Mouse (Mus musculus): ENCODE results near the gene Pdlim5. TPM values are rescaled to one million over a fixed set of nuclear protein-coding genes. Genes with fewer than 3 reads are reported as not detected.
A peak's percentile ranks its signal among the peaks of the same experiment; 100 is the strongest.
"Not testable (repeated sequence)": the region's sequence is repeated elsewhere in the genome, so short reads cannot be mapped to it uniquely, and the experiment has no call there.

Gene Pdlim5
- polyA plus RNA-seq (2015; fragmentation: Nextera tagmentation; extraction: Ambion mirVana): 235 and 246 TPM in 2 replicates

GRCm38 (mm10) chr3:142395520-142396193 lies at the start of gene Pdlim5:
Pdlim5 (minus strand) TSS chr3:142395696.
- under 1% methylated on average over 44 of the region's 46 CpGs for WGBS
- peaks cover 3% of the 10 kb centered on the region; the same call in 1 of the 2 replicates for H3K4me1 ChIP-seq (ENCODE audit: control insufficient read depth, insufficient read depth, low read length)
- peak within 1 kb of the TSS; percentile 74 for H3K4me2 ChIP-seq (ENCODE audit: low read depth, low read length)
- H3K4me3 ChIP-seq (ENCODE audit: low read length): peak within 1 kb of the TSS; percentile 70
- no peaks in the 10 kb centered on the region for H3K27me3 ChIP-seq (ENCODE audit: control insufficient read depth, insufficient read depth, low read length)
- H3K27ac ChIP-seq (ENCODE audit: low read length): peak within 1 kb of the TSS; percentile 97
- H3K36me3 ChIP-seq (ENCODE audit: control insufficient read depth, insufficient read depth): no peaks in the 10 kb centered on the region
- no peaks in the 10 kb centered on the region for H3K9me3 ChIP-seq (replicated peaks; ENCODE audit: control insufficient read depth, low read length)
- peak within 1 kb of the TSS; percentile 96 for H3K9ac ChIP-seq (ENCODE audit: low read length)
- ATAC-seq (replicated peaks; ENCODE audit: extremely low read depth, insufficient read depth, low FRiP score): peak; percentile 96

GRCm38 (mm10) chr3:142443710-142444043 lies 48.2 kb upstream of the Pdlim5 start:
- H3K9ac ChIP-seq (ENCODE audit: low read length): no peak overlapping the region
- H3K27me3 ChIP-seq (ENCODE audit: control insufficient read depth, insufficient read depth, low read length): no peaks in the 10 kb centered on the region
- ATAC-seq (replicated peaks; ENCODE audit: extremely low read depth, insufficient read depth, low FRiP score): no peak
- H3K36me3 ChIP-seq (ENCODE audit: control insufficient read depth, insufficient read depth): no peaks in the 10 kb centered on the region
- no peak overlapping the region for H3K27ac ChIP-seq (ENCODE audit: low read length)
- peak overlapping the region; percentile 59 for H3K4me2 ChIP-seq (ENCODE audit: low read depth, low read length)
- H3K4me1 ChIP-seq (ENCODE audit: control insufficient read depth, insufficient read depth, low read length): peaks cover 38% of the 10 kb centered on the region
- WGBS: 20% methylated on average over 4 of the region's 4 CpGs
- H3K9me3 ChIP-seq (replicated peaks; ENCODE audit: control insufficient read depth, low read length): no peaks in the 10 kb centered on the region
- H3K4me3 ChIP-seq (ENCODE audit: low read length): no peak overlapping the region

- Histone ChIP-seq H3K27me3 (ENCODE audit: control insufficient read depth, insufficient read depth, low read length) (no peaks in the 10 kb centered on the region), H3K27ac (ENCODE audit: low read length) (peak overlapping the region; percentile 98), H3K4me1 (ENCODE audit: control insufficient read depth, insufficient read depth, low read length) (peaks cover 39% of the 10 kb centered on the region), H3K4me2 (ENCODE audit: low read depth, low read length) (peak overlapping the region; percentile 59), H3K9ac (ENCODE audit: low read length) (peak overlapping the region; percentile 49), H3K9me3 (replicated peaks; ENCODE audit: control insufficient read depth, low read length) (no peaks in the 10 kb centered on the region), H3K4me3 (ENCODE audit: low read length) (peak overlapping the region; percentile 31), H3K36me3 (ENCODE audit: control insufficient read depth, insufficient read depth) (no peaks in the 10 kb centered on the region)
- peak; percentile 25 for ATAC-seq (replicated peaks; ENCODE audit: extremely low read depth, insufficient read depth, low FRiP score)
- WGBS: 4% methylated on average over 12 of the region's 12 CpGs
These were observed 47.7 kb upstream of the Pdlim5 start for GRCm38 (mm10) chr3:142443006-142443709.

GRCm38 (mm10) chr3:142442161-142442560 lies 46.7 kb upstream of the Pdlim5 start:
- Histone ChIP-seq H3K27ac (ENCODE audit: low read length) (peak overlapping the region; percentile 98), H3K4me3 (ENCODE audit: low read length) (no peak overlapping the region), H3K4me2 (ENCODE audit: low read depth, low read length) (no peak overlapping the region), H3K36me3 (ENCODE audit: control insufficient read depth, insufficient read depth) (no peaks in the 10 kb centered on the region), H3K9me3 (replicated peaks; ENCODE audit: control insufficient read depth, low read length) (no peaks in the 10 kb centered on the region), H3K4me1 (ENCODE audit: control insufficient read depth, insufficient read depth, low read length) (peaks cover 38% of the 10 kb centered on the region), H3K9ac (ENCODE audit: low read length) (no peak overlapping the region), H3K27me3 (ENCODE audit: control insufficient read depth, insufficient read depth, low read length) (no peaks in the 10 kb centered on the region)
- no peak for ATAC-seq (replicated peaks; ENCODE audit: extremely low read depth, insufficient read depth, low FRiP score)
- 34% methylated on average over 7 of the region's 7 CpGs for WGBS

GRCm38 (mm10) chr3:142441142-142441541 lies 45.6 kb upstream of the Pdlim5 start:
- ATAC-seq (replicated peaks; ENCODE audit: extremely low read depth, insufficient read depth, low FRiP score): no peak
- no peaks in the 10 kb centered on the region for H3K36me3 ChIP-seq (ENCODE audit: control insufficient read depth, insufficient read depth)
- H3K27ac ChIP-seq (ENCODE audit: low read length): peak overlapping the region; percentile 98
- peaks cover 40% of the 10 kb centered on the region for H3K4me1 ChIP-seq (ENCODE audit: control insufficient read depth, insufficient read depth, low read length)
- WGBS: 18% methylated on average over 5 of the region's 5 CpGs
- peak overlapping the region; percentile 8 for H3K4me2 ChIP-seq (ENCODE audit: low read depth, low read length)
- H3K27me3 ChIP-seq (ENCODE audit: control insufficient read depth, insufficient read depth, low read length): no peaks in the 10 kb centered on the region
- no peak overlapping the region; the same call in 1 of the 2 replicates for H3K9ac ChIP-seq (ENCODE audit: low read length)
- H3K4me3 ChIP-seq (ENCODE audit: low read length): no peak overlapping the region
- no peaks in the 10 kb centered on the region for H3K9me3 ChIP-seq (replicated peaks; ENCODE audit: control insufficient read depth, low read length)

GRCm38 (mm10) chr3:142440191-142440590 lies 44.7 kb upstream of the Pdlim5 start:
- peak overlapping the region; percentile 57 for H3K9ac ChIP-seq (ENCODE audit: low read length)
- H3K27ac ChIP-seq (ENCODE audit: low read length): peak overlapping the region; percentile 98
- H3K36me3 ChIP-seq (ENCODE audit: control insufficient read depth, insufficient read depth): no peaks in the 10 kb centered on the region
- peaks cover 41% of the 10 kb centered on the region for H3K4me1 ChIP-seq (ENCODE audit: control insufficient read depth, insufficient read depth, low read length)
- ATAC-seq (replicated peaks; ENCODE audit: extremely low read depth, insufficient read depth, low FRiP score): 0 out of 2 replicates have a peak, but pooled peaks have one; percentile 41
- H3K9me3 ChIP-seq (replicated peaks; ENCODE audit: control insufficient read depth, low read length): no peaks in the 10 kb centered on the region
- H3K4me2 ChIP-seq (ENCODE audit: low read depth, low read length): peak overlapping the region; percentile 56
- WGBS: 9% methylated on average over 4 of the region's 4 CpGs
- peak overlapping the region; percentile 21; the same call in 1 of the 2 replicates for H3K4me3 ChIP-seq (ENCODE audit: low read length)
- no peaks in the 10 kb centered on the region for H3K27me3 ChIP-seq (ENCODE audit: control insufficient read depth, insufficient read depth, low read length)

GRCm38 (mm10) chr3:142439591-142440093 lies 44.1 kb upstream of the Pdlim5 start:
- ATAC-seq (replicated peaks; ENCODE audit: extremely low read depth, insufficient read depth, low FRiP score): peak; percentile 83
- WGBS: 5% methylated on average over 7 of the region's 7 CpGs
- Histone ChIP-seq H3K4me3 (ENCODE audit: low read length) (peak overlapping the region; percentile 21; the same call in 1 of the 2 replicates), H3K9ac (ENCODE audit: low read length) (no peak overlapping the region; the same call in 1 of the 2 replicates), H3K36me3 (ENCODE audit: control insufficient read depth, insufficient read depth) (no peaks in the 10 kb centered on the region), H3K4me2 (ENCODE audit: low read depth, low read length) (peak overlapping the region; percentile 56), H3K27me3 (ENCODE audit: control insufficient read depth, insufficient read depth, low read length) (no peaks in the 10 kb centered on the region), H3K27ac (ENCODE audit: low read length) (peak overlapping the region; percentile 98), H3K4me1 (ENCODE audit: control insufficient read depth, insufficient read depth, low read length) (peaks cover 44% of the 10 kb centered on the region), H3K9me3 (replicated peaks; ENCODE audit: control insufficient read depth, low read length) (no peaks in the 10 kb centered on the region)

- H3K9ac ChIP-seq (ENCODE audit: low read length); ATAC-seq (replicated peaks; ENCODE audit: extremely low read depth, insufficient read depth, low FRiP score); H3K4me3 ChIP-seq (ENCODE audit: low read length); H3K4me2 ChIP-seq (ENCODE audit: low read depth, low read length); H3K27me3 ChIP-seq (ENCODE audit: control insufficient read depth, insufficient read depth, low read length); H3K36me3 ChIP-seq (ENCODE audit: control insufficient read depth, insufficient read depth); H3K9me3 ChIP-seq (replicated peaks; ENCODE audit: control insufficient read depth, low read length): not testable (repeated sequence)
- 82% methylated on average over 8 of the region's 8 CpGs for WGBS
- Histone ChIP-seq H3K4me1 (ENCODE audit: control insufficient read depth, insufficient read depth, low read length) (peaks cover 51% of the 10 kb centered on the region), H3K27ac (ENCODE audit: low read length) (peak overlapping the region; percentile 51; the same call in 1 of the 2 replicates)
These were observed 43.1 kb upstream of the Pdlim5 start for GRCm38 (mm10) chr3:142438630-142439029.

- ATAC-seq (replicated peaks; ENCODE audit: extremely low read depth, insufficient read depth, low FRiP score): no peak
- Histone ChIP-seq H3K4me3 (ENCODE audit: low read length) (no peak overlapping the region), H3K9me3 (replicated peaks; ENCODE audit: control insufficient read depth, low read length) (no peaks in the 10 kb centered on the region), H3K4me2 (ENCODE audit: low read depth, low read length) (no peak overlapping the region), H3K4me1 (ENCODE audit: control insufficient read depth, insufficient read depth, low read length) (peaks cover 41% of the 10 kb centered on the region), H3K27me3 (ENCODE audit: control insufficient read depth, insufficient read depth, low read length) (no peaks in the 10 kb centered on the region), H3K27ac (ENCODE audit: low read length) (no peak overlapping the region), H3K36me3 (ENCODE audit: control insufficient read depth, insufficient read depth) (no peaks in the 10 kb centered on the region), H3K9ac (ENCODE audit: low read length) (no peak overlapping the region)
- WGBS: 63% methylated on average over 6 of the region's 6 CpGs
These were observed 41.3 kb upstream of the Pdlim5 start for GRCm38 (mm10) chr3:142436824-142437223.

Measured in heart, embryonic 16.5 days (tissue).